In genomic region chr16:25597435-25597834, GRCm38 (mm10) we compare ENCODE assay signal across 17 mouse cellular contexts.
"Had no signal": no experiment of that assay in that cellular context is flagged by ENCODE, and none has a peak within 500 bp of the region (broad histone marks: within the 10 kb centered on the region; RNA-seq: fewer than 3 reads in every experiment).

No protein-coding gene starts in this region.

- H3K36me3 ChIP-seq: neural tube, embryonic 12.5 days; neural tube, embryonic 13.5 days; neural tube, embryonic 15.5 days; stomach, embryonic 15.5 days had no signal

- H3K27ac ChIP-seq: neural tube, embryonic 12.5 days; neural tube, embryonic 13.5 days; neural tube, embryonic 15.5 days; stomach, embryonic 15.5 days; stomach, postnatal 0 days had no signal

- H3K9me3 ChIP-seq: neural tube, embryonic 12.5 days; neural tube, embryonic 13.5 days; neural tube, embryonic 15.5 days; stomach, embryonic 15.5 days had no signal

- H3K4me2 ChIP-seq: neural tube, embryonic 12.5 days; neural tube, embryonic 13.5 days; neural tube, embryonic 15.5 days; stomach, embryonic 15.5 days had no signal

- H3K4me3 ChIP-seq: neural tube, embryonic 12.5 days; neural tube, embryonic 13.5 days; neural tube, embryonic 15.5 days; stomach, embryonic 15.5 days had no signal

- H3K4me1 ChIP-seq: neural tube, embryonic 12.5 days; neural tube, embryonic 13.5 days; neural tube, embryonic 15.5 days; stomach, embryonic 15.5 days had no signal

- DNase-seq: retina, postnatal 1 day; right cerebral cortex, adult 18-20 months; right cerebral cortex, postnatal 14 days; right cerebral cortex, postnatal 25 days; right cerebral cortex, postnatal 4 days; spleen, adult 18-20 months; thymus, adult 18-20 months; thymus, adult 2 months; thymus, postnatal 14 days; thymus, postnatal 25 days; thymus, postnatal 36 days; thymus, postnatal 4 days had no signal

- H3K9ac ChIP-seq: neural tube, embryonic 12.5 days; neural tube, embryonic 13.5 days; neural tube, embryonic 15.5 days; stomach, embryonic 15.5 days had no signal

- H3K27me3 ChIP-seq: neural tube, embryonic 12.5 days; neural tube, embryonic 13.5 days; neural tube, embryonic 15.5 days; stomach, embryonic 15.5 days had no signal
